Mouse (Mus musculus) CH12.LX (cell line): ENCODE measurements at regions not wholly inside any gene's neighbourhood (a gene's known extent, or its start where the extent isn't known, plus 50 kb on each side); places are given as distances from the start of the nearest gene placed in this dataset.
A peak's percentile ranks its signal among the peaks of the same experiment; 100 is the strongest.

Source experiments
- BHLHE40 ChIP-seq: IDR thresholded peaks from 2 replicates; pipeline ENCODE4 v1.6.1; 2011; ENCODE audit warnings: mild to moderate bottlenecking, low read depth, low read length, improper control_type of control experiment
- CTCF ChIP-seq, 2 experiments: IDR thresholded peaks in 1 of 2; conservative IDR thresholded peaks in 1 of 2; 2 replicates each; pipeline ENCODE4 v1.5.1; 2011 to 2012; ENCODE audit warnings: low read depth in 2 of 2, low read length in 2 of 2, improper control_type of control experiment in 1 of 2, inconsistent platforms in 1 of 2, mild to moderate bottlenecking in 1 of 2, moderate library complexity in 1 of 2
- EP300 ChIP-seq: IDR thresholded peaks from 2 replicates; pipeline ENCODE4 v1.6.1; 2011; ENCODE audit warnings: low read length, improper control_type of control experiment
- GABPA ChIP-seq: IDR thresholded peaks from 2 replicates; pipeline ENCODE4 v1.6.1; 2012; ENCODE audit warnings: low read depth, low read length, improper control_type of control experiment, inconsistent platforms; ENCODE audit not compliant: insufficient replicate concordance
- JUND ChIP-seq: conservative IDR thresholded peaks from 2 replicates; pipeline ENCODE4 v1.6.1; 2011; ENCODE audit warnings: low read depth, low read length, improper control_type of control experiment
- MXI1 ChIP-seq: IDR thresholded peaks from 2 replicates; pipeline ENCODE4 v1.6.1; 2011; ENCODE audit warnings: mild to moderate bottlenecking, low read depth, low read length, improper control_type of control experiment
- POLR2A ChIP-seq: IDR thresholded peaks from 2 replicates; pipeline ENCODE4 v1.6.1; 2011; ENCODE audit warnings: low read depth, mild to moderate bottlenecking, improper control_type of control experiment, low read length
- SIN3A ChIP-seq: IDR thresholded peaks from 2 replicates; pipeline ENCODE4 v1.6.1; 2012; ENCODE audit warnings: low read length, improper control_type of control experiment, inconsistent platforms
- TCF12 ChIP-seq: IDR thresholded peaks from 2 replicates; pipeline ENCODE4 v1.6.1; 2014; ENCODE audit warnings: low read depth, mild to moderate bottlenecking, inconsistent platforms, low read length, improper control_type of control experiment
- USF1 ChIP-seq: IDR thresholded peaks from 2 replicates; pipeline ENCODE4 v1.6.1; 2014; ENCODE audit warnings: low read depth, mild to moderate bottlenecking, inconsistent platforms, low read length, improper control_type of control experiment

DNA sequence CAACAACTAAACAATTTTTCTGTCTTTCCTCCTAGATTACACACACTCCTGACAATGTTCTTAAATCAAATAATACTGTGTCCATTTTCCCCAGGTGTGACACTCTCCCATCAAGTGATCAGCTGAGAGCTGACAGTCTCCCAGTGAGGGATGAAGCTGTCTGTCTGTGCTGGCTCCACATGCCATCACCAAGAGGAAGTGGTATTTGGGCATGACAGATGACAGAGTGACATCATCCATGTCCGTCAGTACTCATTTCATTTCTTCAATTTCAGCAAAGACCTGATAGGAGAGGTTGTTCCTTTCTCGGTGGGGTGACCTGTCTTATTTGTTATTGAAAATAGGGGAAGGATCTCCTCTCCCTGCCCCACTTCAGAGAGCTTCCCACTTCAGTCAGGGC lies 206.5 kb upstream of the Nr4a3 start:
- no peak for TF ChIP-seq EP300
- no peak for TF ChIP-seq TCF12
- no peak for TF ChIP-seq USF1
- no peak for TF ChIP-seq JUND
- no peak for TF ChIP-seq GABPA
- TF ChIP-seq POLR2A: no peak
- 0 out of 2 replicates have a peak, but pooled peaks have one; percentile 20 for TF ChIP-seq BHLHE40
- TF ChIP-seq CTCF (conservative IDR thresholded peaks at IDR 0.05 in 1 of 2, IDR thresholded peaks at IDR 0.05 in 1 of 2; ENCODE audit: low read depth in 2 of 2, low read length in 2 of 2): no peak
- TF ChIP-seq MXI1: no peak
- TF ChIP-seq SIN3A: no peak
